Mouse (Mus musculus) Patski (cell line): ENCODE measurements around the gene Afdn. TPM values are rescaled to one million over a fixed set of nuclear protein-coding genes. Genes with fewer than 3 reads are reported as not detected.
A peak's percentile ranks its signal among the peaks of the same experiment; 100 is the strongest.
"Not testable (repeated sequence)": the region's sequence is repeated elsewhere in the genome, so short reads cannot be mapped to it uniquely, and the experiment has no call there.

ENCODE experiments used
- ATAC-seq: fragments of 100-300 bp; one replicate; pipeline ENCODE4 v1.8.0; 2021
- CTCF ChIA-PET: fragments of 350-600 bp; sonication (Branson Sonifier 250); formaldehyde crosslinking; loops from one replicate; lab custom pipeline; 2022; ENCODE audit warnings: inconsistent platforms; lab: Charles Lee
- POLR2A ChIA-PET: fragments of 350-600 bp; sonication (Branson Sonifier 250); formaldehyde crosslinking; loops from one replicate; lab custom pipeline; 2022; ENCODE audit warnings: antibody characterized with exemption, inconsistent platforms; lab: Charles Lee
- DNase-seq: peaks from one replicate; pipeline ENCODE4 v3.0.0-alpha.2; 2011; ENCODE audit warnings: low read depth, low spot score
- H3K27me3 ChIP-seq: fragments of 371-371 bp; one replicate; pipeline ENCODE4 v1.5.1; 2021
- CTCF ChIP-seq: fragments of 100-300 bp; IDR thresholded peaks from one replicate; pipeline ENCODE4 v1.5.1; 2021
- in situ Hi-C: fragments of 300-500 bp; cut with MboI; formaldehyde crosslinking; loops from 3 replicates; pipeline ENCODE4 v1.11.1; 2018; ENCODE audit warnings: low pct_unique_long_range_greater_than_20kb, mixed read lengths
- polyA plus RNA-seq: library from polyadenylated mRNA; unstranded; gene quantifications from one replicate; pipeline ENCODE4 v1.2.3, GENCODE M21; 2021

Afdn gene
- polyA plus RNA-seq, 1 experiment from 2014 or later = 167 TPM

DNA sequence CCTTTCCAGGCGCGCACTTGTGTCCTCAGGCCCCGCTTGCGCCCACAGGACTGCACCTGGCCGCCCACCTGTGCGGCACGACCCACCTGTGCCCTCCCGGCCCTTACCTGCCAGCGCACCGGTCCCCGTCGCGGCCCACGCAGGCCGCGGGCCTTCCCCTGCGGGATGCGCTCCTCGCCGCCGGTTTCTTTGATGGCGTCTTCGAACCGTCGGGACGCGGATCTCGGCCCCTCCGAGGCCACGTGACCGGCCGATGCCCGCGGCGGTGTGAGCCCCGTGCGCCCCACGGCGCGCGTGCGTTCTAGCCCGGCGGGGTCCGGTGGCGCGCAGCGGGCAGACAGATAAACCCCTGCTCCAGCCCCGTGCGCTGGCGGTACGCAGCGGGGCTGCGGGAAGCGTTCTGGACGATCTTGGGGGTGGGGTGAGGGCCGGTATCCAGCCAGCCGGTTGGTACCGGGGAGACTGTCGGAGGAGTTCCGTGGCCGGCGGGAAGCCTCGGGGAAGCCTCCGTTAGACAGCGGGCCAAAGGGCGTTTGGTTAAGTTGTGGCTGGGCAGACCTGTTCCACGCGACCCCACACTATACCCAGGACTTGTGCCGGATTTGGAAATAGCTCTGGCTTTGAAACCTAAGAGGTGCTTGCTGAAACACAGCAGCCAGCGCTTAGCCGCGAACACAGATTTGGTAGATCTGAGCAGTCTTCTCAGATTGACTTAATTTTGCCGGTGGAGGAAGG is 1.0 kb downstream of the Afdn start, which contains the start of gene Tcte2:
TSS of gene Tcte2 (minus strand) at position 647 of the 735 bp plus-strand sequence.
- POLR2A ChIA-PET = interaction anchor here (2.7 kb wide), 1 partner anchor 16 kb away, joined by 14 read pairs; no protein-coding TSS in a partner anchor
- TF ChIP-seq CTCF = no peak
- in situ Hi-C loops = no loop called here
- DNase-seq (no peak), ATAC-seq (peak; percentile 23)
- no peaks in the 10 kb centered on the region for H3K27me3 ChIP-seq
- CTCF ChIA-PET = interaction anchor here (0.9 kb wide), 1 partner anchor 44 kb away, joined by 3 read pairs; no protein-coding TSS in a partner anchor

DNA sequence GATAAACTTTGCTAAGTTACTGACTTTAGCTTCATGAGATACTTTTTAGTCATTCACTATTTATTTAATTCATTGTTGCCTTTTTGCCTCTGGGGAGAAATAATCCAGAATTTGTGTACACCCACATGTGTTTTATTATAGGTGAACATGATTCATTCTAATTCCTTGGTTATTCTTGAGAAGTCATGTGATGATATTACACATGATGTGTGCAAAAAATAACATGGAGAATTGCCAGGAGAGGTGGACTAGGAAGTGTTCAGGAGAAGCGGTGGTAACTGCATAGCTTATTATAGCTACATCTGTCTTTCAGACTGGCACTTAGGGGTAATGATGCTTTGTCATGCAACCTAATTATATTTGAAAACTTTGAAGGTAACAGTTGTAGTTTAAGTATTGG is 3.5 kb downstream of the Afdn start:
- ATAC-seq (no peak), DNase-seq (no peak)
- POLR2A ChIA-PET = interaction anchor here (0.6 to 0.7 kb wide), 2 partner anchors 18 to 64 kb away, joined by 3 read pairs; no protein-coding TSS in a partner anchor
- no peaks in the 10 kb centered on the region for H3K27me3 ChIP-seq
- CTCF ChIA-PET = interaction anchor here (1.0 to 2.0 kb wide), 4 partner anchors 18 to 94 kb away, joined by 3 to 5 read pairs (median 3); no protein-coding TSS in a partner anchor
- in situ Hi-C loops = no loop called here
- no peak for TF ChIP-seq CTCF

DNA sequence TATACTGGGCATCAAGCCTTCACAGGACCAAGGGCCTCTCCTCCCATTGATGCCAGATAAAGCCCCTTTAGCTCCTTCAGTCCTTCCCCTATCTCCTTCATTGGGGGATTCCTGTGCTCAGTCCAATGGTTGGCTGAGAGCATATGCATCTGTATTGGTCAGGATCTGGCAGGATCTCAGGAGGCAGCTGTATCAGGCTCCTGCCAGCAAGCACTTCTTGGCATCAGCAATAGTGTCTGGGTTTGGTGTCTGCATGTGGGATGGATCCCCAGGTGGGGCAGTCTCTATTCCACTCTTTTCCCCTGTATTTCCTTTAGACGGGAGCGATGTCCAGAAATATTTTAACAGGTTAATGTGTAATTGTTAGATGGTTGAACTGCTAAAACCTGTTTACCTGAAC is 4.6 kb downstream of the Afdn start:
- in situ Hi-C loops = loop anchor here (5.0 kb wide), 1 partner anchor 293 kb away; no protein-coding TSS in a partner anchor
- H3K27me3 ChIP-seq, ATAC-seq, DNase-seq: not testable (repeated sequence)
- ChIA-PET CTCF (interaction anchor here (1.0 to 2.0 kb wide), 3 partner anchors 17 to 95 kb away, joined by 3 to 5 read pairs (median 3); no protein-coding TSS in a partner anchor), POLR2A (interaction anchor here (0.6 kb wide), 1 partner anchor 15 kb away, joined by 5 read pairs; no protein-coding TSS in a partner anchor)

DNA sequence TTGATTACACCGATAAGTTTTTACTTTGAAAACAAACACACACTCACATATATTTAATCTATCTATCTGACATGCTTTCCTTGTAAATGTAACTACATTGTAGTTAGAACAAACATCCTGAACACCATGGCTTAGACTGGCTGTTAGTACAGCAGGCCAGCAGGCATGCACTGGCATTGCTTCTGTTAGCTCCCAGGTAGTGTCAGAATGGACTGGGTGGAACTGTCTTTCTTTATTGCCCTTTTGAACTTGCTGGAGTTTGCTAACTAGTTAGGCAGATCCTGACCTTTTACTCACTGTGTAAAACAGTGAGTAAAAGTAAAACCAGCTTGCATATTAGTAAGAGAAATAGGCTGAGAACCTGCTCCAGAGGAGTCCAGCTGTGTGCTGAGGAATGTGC is 8.2 kb downstream of the Afdn start:
- in situ Hi-C loops = loop anchor here (5.0 kb wide), 1 partner anchor 296 kb away; no protein-coding TSS in a partner anchor
- no peaks in the 10 kb centered on the region for H3K27me3 ChIP-seq
- DNase-seq (no peak), ATAC-seq (no peak)
- no peak for TF ChIP-seq CTCF
- ChIA-PET CTCF (interaction anchor here (1.4 kb wide), 1 partner anchor 295 kb away, joined by 6 read pairs; no protein-coding TSS in a partner anchor), POLR2A (no interaction called here)

DNA sequence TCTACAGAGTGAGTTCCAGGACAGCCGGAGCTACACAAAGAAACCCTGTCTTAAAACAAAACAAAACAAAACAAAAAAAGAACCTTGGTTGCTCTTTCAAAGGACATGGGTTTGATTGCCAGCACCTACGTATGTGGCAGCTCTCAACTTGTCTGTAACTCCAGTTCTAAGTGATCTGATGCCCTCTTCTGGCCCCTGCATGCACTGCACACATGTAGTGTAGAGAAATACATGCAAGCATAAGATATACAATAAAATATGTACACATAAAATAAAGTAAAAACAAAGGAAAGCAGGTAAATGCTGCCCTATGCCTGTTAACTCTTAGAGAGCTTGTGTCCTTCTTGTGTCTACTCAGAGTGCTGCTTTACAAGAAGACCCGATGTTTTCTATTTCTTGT is 8.9 kb downstream of the Afdn start:
- CTCF ChIA-PET = interaction anchor here (1.4 kb wide), 1 partner anchor 296 kb away, joined by 6 read pairs; no protein-coding TSS in a partner anchor
- DNase-seq = no peak

DNA sequence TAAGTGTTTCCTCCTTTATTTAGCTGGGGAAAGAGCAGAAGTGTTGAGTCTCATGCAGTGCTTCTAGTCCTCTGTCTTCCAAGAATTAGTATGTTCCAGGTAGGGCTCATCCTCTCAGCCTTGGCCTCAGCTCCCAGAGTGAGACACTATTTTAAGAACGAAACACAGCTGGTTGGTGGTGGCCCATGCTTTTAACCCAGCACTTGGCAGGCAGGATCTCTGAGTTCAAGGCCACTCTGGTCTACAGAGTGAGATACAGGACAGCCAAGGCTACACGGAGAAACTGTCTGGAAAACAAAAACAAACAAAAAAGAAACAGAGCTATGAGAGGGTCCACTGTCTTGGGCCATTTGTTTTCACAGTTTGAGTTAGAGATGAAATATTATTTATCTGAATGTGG is 17.3 kb downstream of the Afdn start:
- POLR2A ChIA-PET = no interaction called here

More for the DNA sequence above, 8.9 kb downstream of the Afdn start:
- POLR2A ChIA-PET = no interaction called here
- ATAC-seq = no peak
- in situ Hi-C loops = loop anchor here (5.0 kb wide), 1 partner anchor 297 kb away; no protein-coding TSS in a partner anchor
- TF ChIP-seq CTCF = peak; percentile 62
- H3K27me3 ChIP-seq = no peaks in the 10 kb centered on the region

DNA sequence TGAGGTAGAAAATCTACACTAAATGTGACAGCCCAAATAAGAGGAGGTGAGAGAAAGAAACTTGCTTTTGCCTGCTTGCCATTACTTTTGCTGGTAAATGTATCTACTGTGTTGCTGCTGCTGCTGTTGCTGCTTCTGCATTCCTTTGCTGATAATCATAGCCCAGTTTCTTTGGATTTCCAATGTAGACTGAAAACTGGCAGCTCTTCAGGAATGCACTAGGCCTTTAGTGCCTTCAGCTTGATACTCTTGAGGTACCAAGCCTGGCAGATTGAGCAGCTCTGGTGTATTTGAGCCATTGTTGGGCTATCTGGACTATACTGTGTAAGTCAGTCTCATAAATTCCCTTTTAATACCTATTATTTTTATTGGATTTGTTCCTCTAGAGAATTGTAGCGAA is 18.5 kb downstream of the Afdn start:
- ATAC-seq = no peak
- in situ Hi-C loops = no loop called here
- POLR2A ChIA-PET = no interaction called here
- CTCF ChIA-PET = interaction anchor here (1.6 kb wide), 1 partner anchor 55 kb away, joined by 3 read pairs; no protein-coding TSS in a partner anchor
- DNase-seq = no peak
- H3K27me3 ChIP-seq = no peaks in the 10 kb centered on the region
- TF ChIP-seq CTCF = no peak

More for the DNA sequence above, 17.3 kb downstream of the Afdn start:
- no peaks in the 10 kb centered on the region for H3K27me3 ChIP-seq
- no peak for TF ChIP-seq CTCF
- ATAC-seq (no peak), DNase-seq (no peak)
- CTCF ChIA-PET = interaction anchor here (1.6 kb wide), 1 partner anchor 57 kb away, joined by 3 read pairs; no protein-coding TSS in a partner anchor
- in situ Hi-C loops = no loop called here

DNA sequence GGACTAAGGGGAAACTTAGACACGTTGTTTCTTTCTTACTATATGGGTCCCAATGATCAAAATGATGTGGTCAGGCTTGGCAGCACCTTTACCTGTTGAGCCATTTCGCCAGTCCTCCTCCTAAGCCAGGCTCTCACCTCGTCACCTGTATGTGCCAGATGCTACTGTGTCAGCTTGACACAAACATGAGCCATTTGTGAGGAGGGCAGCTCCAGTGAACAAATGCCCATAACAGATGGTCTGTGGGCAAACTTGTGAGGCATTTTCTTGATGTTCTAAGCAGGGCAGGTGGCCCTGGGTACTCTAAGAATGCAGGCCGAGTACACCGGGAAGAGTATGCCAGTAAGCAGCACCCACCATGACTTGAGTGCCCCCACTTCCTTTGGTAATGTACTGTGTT is 21.6 kb downstream of the Afdn start:
- POLR2A ChIA-PET = no interaction called here
- no peak for DNase-seq
- no peak for ATAC-seq

DNA sequence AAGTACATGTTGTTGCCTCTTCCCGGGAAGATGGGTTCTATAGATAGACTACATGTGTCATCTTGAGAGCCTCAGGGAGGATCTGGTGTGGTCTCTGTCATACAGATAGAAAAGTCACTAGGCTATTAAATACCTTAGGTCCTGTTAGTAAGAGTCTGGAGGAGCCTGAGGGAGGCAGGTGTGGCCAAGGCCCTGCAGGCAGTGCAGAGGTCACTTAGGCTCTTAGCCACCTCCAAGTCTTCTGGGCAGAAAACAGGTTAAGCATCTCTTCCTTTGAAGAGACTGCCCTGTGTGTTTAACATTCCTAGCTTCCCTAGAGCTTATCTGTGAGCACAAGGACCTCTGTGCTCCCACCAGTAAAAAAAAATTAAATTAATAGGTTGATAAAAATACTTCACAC is 23.1 kb downstream of the Afdn start:
- in situ Hi-C loops = no loop called here
- no peak for TF ChIP-seq CTCF
- DNase-seq (no peak), ATAC-seq (no peak)
- CTCF ChIA-PET = interaction anchor here (1.3 kb wide), 1 partner anchor 13 kb away, joined by 3 read pairs; no protein-coding TSS in a partner anchor
- no peaks in the 10 kb centered on the region for H3K27me3 ChIP-seq
- POLR2A ChIA-PET = no interaction called here

More for the DNA sequence above, 21.6 kb downstream of the Afdn start:
- H3K27me3 ChIP-seq = no peaks in the 10 kb centered on the region
- TF ChIP-seq CTCF = no peak
- in situ Hi-C loops = no loop called here
- CTCF ChIA-PET = interaction anchor here (1.2 to 1.3 kb wide), 3 partner anchors 14 to 21 kb away, joined by 3 read pairs; no protein-coding TSS in a partner anchor

DNA sequence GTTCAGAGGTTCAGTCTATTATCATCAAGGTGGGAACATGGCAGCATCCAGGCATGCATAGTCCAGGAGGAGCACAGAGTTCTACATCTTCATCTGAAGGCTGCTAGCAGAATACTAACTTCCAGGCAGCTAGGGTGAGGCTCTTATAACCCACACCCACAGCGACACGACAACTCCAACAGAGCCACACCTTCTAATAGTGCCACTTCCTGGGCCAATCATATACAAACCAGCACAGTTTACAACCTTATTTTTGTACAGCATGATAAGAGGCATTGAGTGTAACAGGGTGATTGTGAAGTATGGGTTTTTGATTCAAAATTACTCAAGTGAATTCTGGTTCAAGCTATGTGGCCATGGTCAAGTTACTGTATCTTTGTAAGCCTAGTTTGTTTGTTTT is 29.7 kb downstream of the Afdn start:
- CTCF ChIA-PET, ATAC-seq: not testable (repeated sequence)

More for the DNA sequence above, 29.7 kb downstream of the Afdn start:
- H3K27me3 ChIP-seq, in situ Hi-C loops, POLR2A ChIA-PET, DNase-seq: not testable (repeated sequence)
